In genomic region chr12:65072911-65073610, GRCm38 (mm10) we compare ENCODE assay signal across 8 mouse cellular contexts. TPM values are rescaled to one million over a fixed set of nuclear protein-coding genes. Genes with fewer than 3 reads are reported as not detected.
DNase-seq lines count a peak whose midpoint lies in the region; ATAC-seq and TF ChIP-seq lines count a peak whose summit lies in the region.

No protein-coding gene starts in this region.

- H3K79me2 ChIP-seq in MEL (ENCODE audit: control insufficient read depth, insufficient read depth, low read length, poor library complexity), result peaks cover 30% of the 10 kb centered on the region

- no peak for TF ChIP-seq CTCF in kidney, adult 2 months (conservative IDR thresholded peaks at IDR 0.05; ENCODE audit: insufficient read depth, insufficient read length, low read depth, low read length)
- TF ChIP-seq CTCF in MEL (IDR thresholded peaks at IDR 0.05 in 2 of 3, conservative IDR thresholded peaks at IDR 0.05 in 1 of 3; ENCODE audit: control insufficient read depth in 1 of 3, insufficient read depth in 1 of 3, low read depth in 2 of 3, low read length in 3 of 3, poor library complexity in 1 of 3, severe bottlenecking in 1 of 3), result no peak

- ATAC-seq in midbrain, embryonic 12.5 days (ENCODE audit: low FRiP score, low read depth), result peak; percentile 67

- no peak for TF ChIP-seq EP300 in MEL (IDR thresholded peaks at IDR 0.05; ENCODE audit: low read depth in 1 of 2, low read length in 2 of 2)

- peak overlapping the region; percentile 75 for H3K4me3 ChIP-seq in kidney, adult 2 months (ENCODE audit: insufficient read depth, low read depth, low read length)
- peak overlapping the region; percentile 84 to 86 for H3K4me3 ChIP-seq in MEL (ENCODE audit: control insufficient read depth in 1 of 2, insufficient read depth in 1 of 2, low read depth in 2 of 2, low read length in 2 of 2)
- peak overlapping the region; percentile 93 for H3K4me3 ChIP-seq in hindbrain, embryonic 10.5 days
- peak overlapping the region; percentile 91 for H3K4me3 ChIP-seq in midbrain, embryonic 12.5 days

- no peaks in the 10 kb centered on the region for H3K27me3 ChIP-seq in kidney, adult 2 months (replicated peaks; ENCODE audit: control insufficient read depth, insufficient read depth, low read length)
- no peaks in the 10 kb centered on the region for H3K27me3 ChIP-seq in MEL (ENCODE audit: control insufficient read depth in 1 of 2, insufficient read depth in 2 of 2, low read length in 2 of 2)
- H3K27me3 ChIP-seq in hindbrain, embryonic 10.5 days (ENCODE audit: insufficient read depth, poor library complexity, severe bottlenecking), result no peaks in the 10 kb centered on the region
- no peaks in the 10 kb centered on the region for H3K27me3 ChIP-seq in midbrain, embryonic 12.5 days

- H3K27ac ChIP-seq in kidney, adult 2 months (ENCODE audit: insufficient read depth, low read depth, low read length), result peak overlapping the region; percentile 81
- peak overlapping the region; percentile 62 for H3K27ac ChIP-seq in MEL (ENCODE audit: control insufficient read depth, low read depth, low read length)
- peak overlapping the region; percentile 98 for H3K27ac ChIP-seq in hindbrain, embryonic 10.5 days
- H3K27ac ChIP-seq in midbrain, embryonic 12.5 days (replicated peaks), result peak overlapping the region; percentile 92

- peak overlapping the region; percentile 91 for H3K9ac ChIP-seq in MEL (ENCODE audit: control insufficient read depth, low read depth, low read length, poor library complexity, severe bottlenecking)
- peak overlapping the region; percentile 95 for H3K9ac ChIP-seq in midbrain, embryonic 12.5 days (replicated peaks)

- WGBS in kidney, adult 2 months, result 3% methylated on average over 21 of the region's 21 CpGs
- 7% methylated on average over 21 of the region's 21 CpGs for WGBS in hindbrain, embryonic 10.5 days
- WGBS in midbrain, embryonic 12.5 days, result 4% methylated on average over 21 of the region's 21 CpGs

- no peaks in the 10 kb centered on the region; the same call in 1 of the 2 replicates for H3K36me3 ChIP-seq in kidney, adult 2 months (ENCODE audit: control insufficient read depth, insufficient read depth, low read length)
- H3K36me3 ChIP-seq in MEL (ENCODE audit: control insufficient read depth in 1 of 2, insufficient read depth in 2 of 2, low read length in 2 of 2), result peaks cover 3 to 19% of the 10 kb centered on the region in 2 experiments; a peak in 3 of 4 replicates
- peaks cover 39% of the 10 kb centered on the region for H3K36me3 ChIP-seq in hindbrain, embryonic 10.5 days
- H3K36me3 ChIP-seq in midbrain, embryonic 12.5 days, result peaks cover 15% of the 10 kb centered on the region; the same call in 1 of the 2 replicates

- H3K4me1 ChIP-seq in kidney, adult 2 months (ENCODE audit: control insufficient read depth, insufficient read depth, low read length), result no peaks in the 10 kb centered on the region; the same call in 1 of the 2 replicates
- peaks cover 0 to 8% of the 10 kb centered on the region in 2 experiments; a peak in 2 of 4 replicates for H3K4me1 ChIP-seq in MEL (ENCODE audit: control insufficient read depth in 1 of 2, insufficient read depth in 2 of 2, low read length in 2 of 2)
- peaks cover 35% of the 10 kb centered on the region for H3K4me1 ChIP-seq in hindbrain, embryonic 10.5 days (replicated peaks)
- peaks cover 29% of the 10 kb centered on the region for H3K4me1 ChIP-seq in midbrain, embryonic 12.5 days

- TF ChIP-seq POLR2A in kidney, adult 2 months (IDR thresholded peaks at IDR 0.05; ENCODE audit: low read depth, low read length), result no peak
- TF ChIP-seq POLR2A in MEL (IDR thresholded peaks at IDR 0.05; ENCODE audit: control insufficient read depth in 1 of 2, insufficient read depth in 1 of 2, low read depth in 1 of 2, low read length in 2 of 2, poor library complexity in 1 of 2), result no peak

- DNase-seq in kidney, adult 2 months, result no peak
- DNase-seq in kidney, adult 11 months, result no peak
- DNase-seq in MEL (ENCODE audit: low read depth, low spot score), result no peak
- DNase-seq in hindbrain, embryonic 10.5 days (ENCODE audit: low spot score), result peak; percentile 5
- no peak for DNase-seq in thymus, postnatal 25 days
- DNase-seq in frontal cortex, postnatal 14 days (ENCODE audit: low spot score in 2 of 2), result no peak
- no peak for DNase-seq in kidney, adult 8-10 months

- TF ChIP-seq RAD21 in MEL (IDR thresholded peaks at IDR 0.05; ENCODE audit: low read depth, low read length), result no peak

- peak overlapping the region; percentile 86 for H3K4me2 ChIP-seq in midbrain, embryonic 12.5 days (replicated peaks)

- no peaks in the 10 kb centered on the region for H3K9me3 ChIP-seq in MEL (replicated peaks; ENCODE audit: insufficient read depth, low read length)
- H3K9me3 ChIP-seq in hindbrain, embryonic 10.5 days, result no peaks in the 10 kb centered on the region
- no peaks in the 10 kb centered on the region for H3K9me3 ChIP-seq in midbrain, embryonic 12.5 days

TF ChIP-seq in MEL, 35 proteins besides CTCF, POLR2A, EP300 and RAD21:
- TF ChIP-seq NRF1 (IDR thresholded peaks at IDR 0.05; ENCODE audit: insufficient read depth, low read depth, low read length, poor library complexity, severe bottlenecking) (no peak), MXI1 (IDR thresholded peaks at IDR 0.05; ENCODE audit: low read depth, low read length) (peak; percentile 58; the same call in 1 of the 2 replicates), MAZ (IDR thresholded peaks at IDR 0.05; ENCODE audit: low read depth, low read length) (0 out of 2 replicates have a peak, but pooled peaks have one; percentile 19), CHD1 (IDR thresholded peaks at IDR 0.05; ENCODE audit: low read depth, low read length) (no peak), MEF2A (IDR thresholded peaks at IDR 0.05; ENCODE audit: extremely low read depth, insufficient replicate concordance, low read depth, low read length, poor library complexity, severe bottlenecking) (no peak)

RNA-seq across cellular contexts. Expression of gene Fkbp3, which starts 0.7 kb away (rescaled TPM):
- polyA plus RNA-seq in kidney, adult 2 months (2012; rRNA removed), result 50.5 and 80.3 TPM in 2 replicates
- total RNA-seq in MEL (2012; rRNA removed), result 167 and 185 TPM in 2 replicates
- polyA plus RNA-seq in MEL (2012; ENCODE audit: insufficient read depth in 1 of 2, insufficient read length in 2 of 2, low read depth in 1 of 2, low replicate concordance in 2 of 2, missing spikeins in 1 of 2), result 100 to 1,000 TPM in 1 of 2 experiments, not detected in 1; 173 TPM
- polyA plus RNA-seq in hindbrain, embryonic 10.5 days (2016; fragmentation: Nextera tagmentation; extraction: Ambion mirVana), result 636 and 712 TPM in 2 replicates
- 619 and 629 TPM in 2 replicates for polyA plus RNA-seq in midbrain, embryonic 12.5 days (2016; fragmentation: Nextera tagmentation; extraction: Ambion mirVana)

RNA-seq across cellular contexts. Expression of gene Fancm, which starts 2.3 kb away (rescaled TPM):
- 1.0 and 1.2 TPM in 2 replicates for polyA plus RNA-seq in kidney, adult 2 months (2012; rRNA removed)
- total RNA-seq in MEL (2012; rRNA removed), result 11.7 and 15.6 TPM in 2 replicates
- polyA plus RNA-seq in MEL (2012; ENCODE audit: insufficient read depth in 1 of 2, insufficient read length in 2 of 2, low read depth in 1 of 2, low replicate concordance in 2 of 2, missing spikeins in 1 of 2), result 10 to 100 TPM; 12.8 to 25.3 TPM
- 9.3 and 11.0 TPM in 2 replicates for polyA plus RNA-seq in hindbrain, embryonic 10.5 days (2016; fragmentation: Nextera tagmentation; extraction: Ambion mirVana)
- polyA plus RNA-seq in midbrain, embryonic 12.5 days (2016; fragmentation: Nextera tagmentation; extraction: Ambion mirVana), result 14.3 and 15.9 TPM in 2 replicates

RNA-seq across cellular contexts. Expression of gene Prpf39, which starts 36.9 kb away (rescaled TPM):
- polyA plus RNA-seq in kidney, adult 2 months (2012; rRNA removed), result 6.3 and 6.7 TPM in 2 replicates
- total RNA-seq in MEL (2012; rRNA removed), result 13.5 and 14.3 TPM in 2 replicates
- polyA plus RNA-seq in MEL (2012; ENCODE audit: insufficient read depth in 1 of 2, insufficient read length in 2 of 2, low read depth in 1 of 2, low replicate concordance in 2 of 2, missing spikeins in 1 of 2), result 10 to 100 TPM in 1 of 2 experiments, not detected in 1; 19.5 TPM
- 40.2 and 56.0 TPM in 2 replicates for polyA plus RNA-seq in hindbrain, embryonic 10.5 days (2016; fragmentation: Nextera tagmentation; extraction: Ambion mirVana)
- polyA plus RNA-seq in midbrain, embryonic 12.5 days (2016; fragmentation: Nextera tagmentation; extraction: Ambion mirVana), result 66.9 and 68.1 TPM in 2 replicates
